Mouse (Mus musculus) brain, embryonic 14.5 days (tissue): ENCODE results near the gene Zfp277. TPM values are rescaled to one million over a fixed set of nuclear protein-coding genes. Genes with fewer than 3 reads are reported as not detected.

Experiments used
- DNase-seq: peaks from one replicate; pipeline ENCODE4 v3.0.0-alpha.2; 2011; ENCODE audit warnings: low read depth
- CTCF ChIP-seq: fragments of 200-500 bp; IDR thresholded peaks from 2 replicates; pipeline ENCODE4 v1.5.1; 2012; ENCODE audit warnings: inconsistent platforms, mild to moderate bottlenecking, moderate library complexity, borderline replicate concordance; ENCODE audit not compliant: insufficient read depth, insufficient read length; ENCODE audit errors: extremely low read depth
- POLR2A ChIP-seq: fragments of 200-500 bp; IDR thresholded peaks from 2 replicates; pipeline ENCODE4 v1.6.1; 2012; ENCODE audit warnings: mild to moderate bottlenecking, inconsistent platforms, borderline replicate concordance; ENCODE audit not compliant: poor library complexity, insufficient read depth, insufficient read length, severe bottlenecking; ENCODE audit errors: extremely low read depth
- polyA plus RNA-seq: library from polyadenylated mRNA; depleted of rRNA; stranded (reverse); fragments of >200 nt; gene quantifications from 2 replicates; pipeline ENCODE4 v1.2.3, GENCODE M21; 2012

Zfp277 gene
- polyA plus RNA-seq, 1 experiment = 18.7 TPM

GRCm38 (mm10) chr12:40462693-40463235 lies 17.1 kb upstream of the Zfp277 start:
- DNase-seq = peak; percentile 55
- TF ChIP-seq POLR2A = no peak
- no peak for TF ChIP-seq CTCF

GRCm38 (mm10) chr12:40459673-40460265 lies 14.1 kb upstream of the Zfp277 start:
- TF ChIP-seq CTCF (no peak), POLR2A (no peak)

DNA sequence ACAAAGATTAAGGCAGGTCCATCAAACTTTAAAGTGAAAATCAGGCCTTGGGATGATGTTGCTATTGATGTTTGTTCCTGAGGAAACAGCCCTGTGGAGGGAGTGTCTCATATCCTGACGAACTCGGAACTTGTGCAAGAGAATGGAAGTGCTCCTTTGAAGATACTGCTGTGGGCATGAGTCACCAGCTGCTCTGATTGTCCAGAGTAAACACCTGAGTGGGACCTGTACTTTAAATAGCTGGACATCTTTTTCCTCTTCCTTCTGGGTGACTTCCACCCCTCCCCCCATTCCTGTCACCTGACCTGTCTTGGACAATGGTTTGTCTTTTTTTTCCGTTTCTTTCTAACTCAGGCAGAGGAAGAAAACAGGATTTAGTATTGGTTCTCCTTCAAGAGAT lies 13.3 kb upstream of the Zfp277 start:
- no peak for DNase-seq
- TF ChIP-seq POLR2A (no peak), CTCF (no peak)

More at GRCm38 (mm10) chr12:40459673-40460265, 14.1 kb upstream of the Zfp277 start:
- DNase-seq = no peak

- TF ChIP-seq CTCF (no peak), POLR2A (no peak)
Observed at GRCm38 (mm10) chr12:40456517-40456916, 10.8 kb upstream of the Zfp277 start.

GRCm38 (mm10) chr12:40449119-40449795 lies 3.6 kb upstream of the Zfp277 start:
- no peak for DNase-seq
- TF ChIP-seq CTCF (no peak), POLR2A (no peak)

More at GRCm38 (mm10) chr12:40456517-40456916, 10.8 kb upstream of the Zfp277 start:
- no peak for DNase-seq

DNA sequence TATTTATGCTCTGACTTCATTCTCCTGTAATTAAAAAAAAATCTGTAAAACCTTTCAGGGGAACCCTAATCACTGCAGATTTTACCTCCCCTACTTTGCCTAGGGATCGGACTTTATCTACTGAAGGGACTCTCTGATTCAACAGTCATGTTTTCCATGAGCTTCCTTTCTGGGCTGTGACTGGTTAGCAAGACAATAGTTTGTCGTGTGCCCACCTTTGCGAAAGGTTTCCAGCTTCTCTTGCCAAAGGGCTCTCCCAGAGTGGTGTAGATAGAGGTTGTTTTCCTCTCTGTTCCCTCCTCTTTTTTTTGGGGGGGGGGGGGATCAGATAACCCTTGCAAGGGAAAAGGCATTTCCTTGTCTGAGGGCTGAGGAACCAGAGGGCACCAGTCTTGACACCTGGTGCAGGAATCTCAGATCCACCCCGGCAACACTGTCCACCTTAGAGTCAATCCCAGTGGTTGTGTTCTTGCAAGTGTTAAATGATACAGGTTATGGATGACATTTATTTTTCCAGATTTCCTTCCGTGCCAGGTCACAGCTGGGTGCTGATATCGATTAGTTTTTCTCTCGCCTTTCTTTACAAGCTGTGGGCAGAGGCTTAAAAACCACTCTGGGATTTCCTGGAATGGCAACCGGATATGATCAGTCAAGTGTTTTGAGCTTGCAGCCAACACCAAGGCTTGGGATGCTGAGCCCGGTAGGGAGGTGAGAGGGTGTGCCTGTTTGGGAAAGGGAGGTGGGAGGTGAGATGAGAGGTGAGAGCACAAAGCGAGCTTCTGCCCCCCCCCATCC lies 2.1 kb upstream of the Zfp277 start:
- peak; percentile 46 for DNase-seq
- TF ChIP-seq CTCF (no peak), POLR2A (no peak)

DNA sequence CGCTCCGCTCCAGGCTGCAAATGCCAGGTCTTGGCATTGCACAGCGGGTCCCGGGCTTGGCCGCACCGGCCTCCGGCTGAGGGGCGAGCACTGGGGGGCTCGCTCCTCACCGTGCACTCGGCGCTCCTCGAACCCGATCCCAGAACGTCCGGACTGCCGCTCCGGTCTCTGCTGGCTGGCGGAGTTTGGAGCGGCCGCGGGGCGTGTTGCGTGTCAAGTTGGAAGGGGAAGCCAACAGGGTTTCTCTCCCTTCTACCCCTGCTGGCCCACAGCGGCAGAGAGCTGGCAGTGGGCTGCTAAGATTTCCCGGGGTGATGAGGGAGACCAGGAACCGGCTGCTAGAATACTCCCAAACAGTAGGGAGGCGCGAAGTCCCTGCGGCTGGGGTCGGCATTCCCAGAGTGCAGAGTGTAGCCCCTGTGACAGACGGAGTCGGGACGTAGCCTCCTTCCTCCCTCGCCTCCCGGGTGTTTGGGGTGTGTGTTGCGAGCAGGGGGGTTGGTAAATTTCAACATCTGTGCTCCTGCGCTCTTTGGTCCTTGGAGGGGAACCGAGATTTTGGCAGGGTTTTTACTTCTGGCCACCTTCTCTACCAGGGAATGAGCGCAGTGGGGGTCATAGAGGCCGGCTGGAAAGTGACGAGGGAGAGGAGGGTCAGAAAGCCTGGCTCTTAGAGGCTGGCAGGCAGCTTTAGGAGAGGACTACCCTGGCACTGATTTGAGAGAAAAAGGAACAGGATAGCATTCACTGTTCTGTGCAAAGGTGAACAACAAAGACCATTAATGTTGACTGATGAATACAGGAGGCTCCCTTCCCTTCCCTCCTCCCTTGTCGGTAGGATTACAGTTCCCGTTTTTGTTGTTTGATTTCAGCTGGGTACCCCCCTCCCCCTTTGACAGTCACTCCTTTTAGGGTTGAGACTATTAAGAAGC lies 1.0 kb upstream of the Zfp277 start:
- TF ChIP-seq CTCF (0 out of 2 replicates have a peak, but pooled peaks have one; percentile 8), POLR2A (peak; percentile 6; the same call in 1 of the 2 replicates)
- DNase-seq = peak; percentile 69

GRCm38 (mm10) chr12:40445206-40445605 lies 496 bp downstream of the Zfp277 start:
- TF ChIP-seq POLR2A = no peak
- no peak for TF ChIP-seq CTCF
- no peak for DNase-seq

GRCm38 (mm10) chr12:40438049-40438448 lies 7.7 kb downstream of the Zfp277 start:
- DNase-seq = no peak
- TF ChIP-seq POLR2A (no peak), CTCF (no peak)

GRCm38 (mm10) chr12:40434101-40434500 lies 11.6 kb downstream of the Zfp277 start:
- DNase-seq = peak; percentile 63
- TF ChIP-seq POLR2A = no peak
- no peak for TF ChIP-seq CTCF
